Mouse (Mus musculus) C2C12 (cell line): ENCODE results near the gene Nelfb. TPM values are rescaled to one million over a fixed set of nuclear protein-coding genes. Genes with fewer than 3 reads are reported as not detected.

Experiments used
- H3K27me3 ChIP-seq: one replicate; pipeline ENCODE4 v1.6.1; 2011; ENCODE audit not compliant: control insufficient read depth, insufficient read depth, insufficient read length
- H3K36me3 ChIP-seq: one replicate; pipeline ENCODE4 v1.6.1; 2011; ENCODE audit not compliant: control insufficient read depth, insufficient read depth
- H3K4me3 ChIP-seq: one replicate; pipeline ENCODE4 v1.5.1; 2011; ENCODE audit warnings: mild to moderate bottlenecking, control low read depth; ENCODE audit not compliant: poor library complexity, insufficient read depth, severe bottlenecking
- H3K79me2 ChIP-seq: one replicate; pipeline ENCODE4 v1.6.1; 2011; ENCODE audit not compliant: control insufficient read depth, insufficient read depth
- H3K79me3 ChIP-seq: one replicate; pipeline ENCODE4 v1.6.1; 2011; ENCODE audit warnings: low read depth, control low read depth
- H3ac ChIP-seq: one replicate; pipeline ENCODE3; 2011; ENCODE audit warnings: low read depth; ENCODE audit not compliant: control insufficient read depth, insufficient read length
- CEBPB ChIP-seq: IDR thresholded peaks from one replicate; pipeline ENCODE4 v1.6.1; 2011; ENCODE audit warnings: low read depth, mild to moderate bottlenecking, control low read depth, moderate library complexity
- CTCF ChIP-seq: IDR thresholded peaks from one replicate; pipeline ENCODE4 v1.5.1; 2011; ENCODE audit not compliant: control insufficient read depth, insufficient read depth, insufficient read length
- FOSL1 ChIP-seq: IDR thresholded peaks from one replicate; pipeline ENCODE4 v1.8.0; 2011; ENCODE audit warnings: mild to moderate bottlenecking, low read length; ENCODE audit not compliant: poor library complexity, insufficient read depth, severe bottlenecking
- MAX ChIP-seq: IDR thresholded peaks from one replicate; pipeline ENCODE4 v1.6.1; 2011; ENCODE audit warnings: mild to moderate bottlenecking, control low read depth
- MYOD1 ChIP-seq: IDR thresholded peaks from one replicate; pipeline ENCODE4 v1.6.1; 2011; ENCODE audit warnings: low read depth; ENCODE audit not compliant: control insufficient read depth, insufficient read length
- MYOG ChIP-seq: IDR thresholded peaks from one replicate; pipeline ENCODE4 v1.6.1; 2011; ENCODE audit not compliant: control insufficient read depth, insufficient read length; ENCODE audit errors: extremely low read depth
- USF1 ChIP-seq: IDR thresholded peaks from one replicate; pipeline ENCODE4 v1.6.1; 2011; ENCODE audit warnings: low read depth, mild to moderate bottlenecking, control low read depth, moderate library complexity
- polyA plus RNA-seq: library from polyadenylated mRNA; unstranded; fragments of >200 nt; fragmentation: generic; extraction: Trizol; gene quantifications from one replicate; pipeline ENCODE4 v1.2.1, GENCODE M21; 2012; ENCODE audit warnings: missing spikeins

The Nelfb gene
- polyA plus RNA-seq, 1 experiment = 47.4 TPM

GRCm38 (mm10) chr2:25200631-25201030 lies 10.7 kb downstream of the Nelfb start:
- peaks cover 12% of the 10 kb centered on the region for H3K79me2 ChIP-seq
- no peak overlapping the region for H3ac ChIP-seq
- no peaks in the 10 kb centered on the region for H3K27me3 ChIP-seq
- H3K79me3 ChIP-seq = no peaks in the 10 kb centered on the region
- peaks cover 61% of the 10 kb centered on the region for H3K36me3 ChIP-seq
- no peak for TF ChIP-seq CTCF
- TF ChIP-seq MYOG = no peak
- TF ChIP-seq MYOD1 = no peak
- no peak for TF ChIP-seq FOSL1
- no peak for TF ChIP-seq MAX
- TF ChIP-seq CEBPB = no peak
- no peak for TF ChIP-seq USF1
- no peak overlapping the region for H3K4me3 ChIP-seq

DNA sequence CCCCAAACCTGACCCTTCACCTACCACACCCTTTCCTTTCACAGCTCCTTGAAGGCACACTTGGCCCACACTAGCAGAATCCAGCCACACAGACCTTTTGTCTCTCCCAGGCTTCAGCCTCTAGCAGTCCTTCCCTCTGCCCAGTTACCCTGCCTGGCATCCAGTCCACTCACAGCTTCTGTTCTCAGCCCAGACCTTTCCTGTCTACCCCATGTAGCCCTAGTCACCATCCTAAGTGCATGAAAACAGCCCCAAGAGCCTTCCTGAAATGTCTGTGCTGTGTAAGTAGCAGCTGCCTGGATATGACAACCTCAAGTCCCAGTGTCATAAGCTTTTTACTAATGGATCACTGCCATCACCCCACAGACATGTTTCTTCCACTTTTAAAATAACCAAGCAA lies 13.3 kb downstream of the Nelfb start:
- no peak overlapping the region for H3K4me3 ChIP-seq
- peaks cover 30% of the 10 kb centered on the region for H3K79me2 ChIP-seq
- peaks cover 46% of the 10 kb centered on the region for H3K36me3 ChIP-seq
- TF ChIP-seq FOSL1 = no peak
- TF ChIP-seq MAX = no peak
- no peak for TF ChIP-seq USF1
- TF ChIP-seq MYOD1 = no peak
- TF ChIP-seq CEBPB = no peak
- no peak for TF ChIP-seq CTCF
- TF ChIP-seq MYOG = no peak
- peaks cover 3% of the 10 kb centered on the region for H3K79me3 ChIP-seq
- H3ac ChIP-seq = no peak overlapping the region
- no peaks in the 10 kb centered on the region for H3K27me3 ChIP-seq

DNA sequence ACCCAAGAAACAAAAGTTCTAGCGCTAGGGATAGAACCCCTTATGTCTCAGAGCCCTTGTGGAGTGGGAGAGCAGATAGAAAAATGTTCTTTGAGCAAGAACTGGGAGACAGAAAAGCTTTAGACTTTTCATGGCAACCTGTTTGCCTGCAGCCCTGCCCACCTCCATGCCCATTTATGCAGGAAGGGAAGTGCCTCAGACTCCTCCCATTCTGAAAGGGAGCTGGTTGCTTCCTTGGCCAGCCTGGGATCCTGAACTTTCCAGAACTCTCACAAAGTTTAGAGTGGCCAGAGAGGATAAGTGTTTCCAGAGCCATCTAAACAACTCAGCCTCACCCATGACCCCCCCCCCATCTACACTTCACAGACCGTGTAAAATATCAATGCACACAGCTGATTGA lies 14.1 kb downstream of the Nelfb start:
- Histone ChIP-seq H3K4me3 (peak overlapping the region; percentile 11), H3ac (no peak overlapping the region), H3K27me3 (no peaks in the 10 kb centered on the region), H3K79me2 (peaks cover 30% of the 10 kb centered on the region), H3K79me3 (peaks cover 3% of the 10 kb centered on the region), H3K36me3 (peaks cover 39% of the 10 kb centered on the region)
- TF ChIP-seq USF1 (no peak), CTCF (no peak), CEBPB (no peak), FOSL1 (no peak), MYOG (no peak), MYOD1 (no peak), MAX (no peak)

- no peaks in the 10 kb centered on the region for H3K27me3 ChIP-seq
- H3K79me2 ChIP-seq = peaks cover 30% of the 10 kb centered on the region
- peak within 1 kb of the TSS; percentile 25 for H3K4me3 ChIP-seq
- TF ChIP-seq CEBPB (no peak), FOSL1 (no peak), MYOD1 (no peak), MAX (no peak)
- peaks cover 3% of the 10 kb centered on the region for H3K79me3 ChIP-seq
- H3ac ChIP-seq = peak within 1 kb of the TSS; percentile 41
- H3K36me3 ChIP-seq = peaks cover 31% of the 10 kb centered on the region
Measured at GRCm38 (mm10) chr2:25196172-25196954, 14.9 kb downstream of the Nelfb start, which contains the start of gene Tor4a. TSS of gene Tor4a (minus strand) at chr2:25196886.

DNA sequence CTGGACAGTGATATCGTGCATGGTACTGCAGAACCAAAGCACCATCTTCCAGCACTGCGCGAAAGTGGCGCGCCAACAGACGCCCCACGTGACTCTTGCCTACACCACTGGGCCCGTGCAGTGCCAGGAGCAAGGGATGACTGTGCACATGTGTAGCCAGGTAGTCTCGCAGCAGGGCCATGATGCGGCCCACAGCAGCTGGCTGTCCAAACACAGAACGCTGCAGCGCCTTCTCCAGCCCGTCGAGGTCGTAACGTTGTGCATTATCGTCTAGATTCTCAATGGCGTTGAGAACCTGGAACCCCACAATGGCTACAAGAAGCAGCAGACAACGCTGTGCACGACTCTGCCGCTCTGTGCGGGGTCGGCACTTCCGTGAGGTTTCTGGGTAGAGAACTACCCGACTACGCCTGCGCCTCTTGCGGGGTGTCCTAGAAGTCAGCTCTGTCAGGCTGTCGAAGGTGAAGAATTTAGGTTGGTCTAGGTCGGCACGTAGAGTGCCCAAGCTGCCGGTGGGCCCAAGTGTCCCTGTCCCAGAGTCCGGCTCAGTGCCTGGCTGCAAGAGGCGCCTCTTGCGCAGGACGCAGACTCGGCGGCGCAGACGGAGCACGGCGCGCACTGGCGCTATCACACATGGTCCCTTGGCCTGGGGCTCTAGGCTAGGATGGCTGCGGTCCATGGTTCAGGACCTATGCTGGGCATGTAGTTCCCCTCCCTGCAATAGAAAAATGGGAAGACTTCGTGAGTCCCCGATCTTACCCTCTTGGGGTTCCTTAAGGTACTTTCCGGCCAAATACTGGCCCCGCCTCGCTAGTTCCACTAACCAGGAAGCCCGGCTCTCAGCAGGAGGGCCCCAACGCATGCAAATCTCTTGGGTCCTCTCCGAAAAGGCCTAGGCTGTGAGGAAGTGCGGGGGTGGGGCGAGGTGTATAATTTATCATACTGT lies 15.8 kb downstream of the Nelfb start:
- Histone ChIP-seq H3K79me3 (peaks cover 3% of the 10 kb centered on the region), H3K36me3 (peaks cover 22% of the 10 kb centered on the region), H3ac (peak overlapping the region; percentile 41), H3K27me3 (no peaks in the 10 kb centered on the region), H3K79me2 (peaks cover 30% of the 10 kb centered on the region), H3K4me3 (peak overlapping the region; percentile 25)
- TF ChIP-seq CTCF (no peak), FOSL1 (no peak), USF1 (no peak)
